Mouse (Mus musculus): ENCODE data around the gene Sapcd1. TPM values are rescaled to one million over a fixed set of nuclear protein-coding genes. Genes with fewer than 3 reads are reported as not detected.
"Not testable (repeated sequence)": the region's sequence is repeated elsewhere in the genome, so short reads cannot be mapped to it uniquely, and the experiment has no call there.

Gene Sapcd1
- polyA plus RNA-seq, 1 experiment from 2014 or later: 5.2 TPM

GRCm38 (mm10) chr17:34995927-34996326 lies 31.9 kb downstream of the Sapcd1 start:
- peaks cover 66% of the 10 kb centered on the region for H3K36me3 ChIP-seq
- H3K27ac ChIP-seq; H3K27me3 ChIP-seq (ENCODE audit: insufficient read depth, poor library complexity, severe bottlenecking); H3K9me3 ChIP-seq; DNase-seq (ENCODE audit: low spot score); H3K4me3 ChIP-seq: not testable (repeated sequence)
- WGBS: 93% methylated on average over 4 of the region's 4 CpGs
- peaks cover 39% of the 10 kb centered on the region for H3K4me1 ChIP-seq (replicated peaks)

DNA sequence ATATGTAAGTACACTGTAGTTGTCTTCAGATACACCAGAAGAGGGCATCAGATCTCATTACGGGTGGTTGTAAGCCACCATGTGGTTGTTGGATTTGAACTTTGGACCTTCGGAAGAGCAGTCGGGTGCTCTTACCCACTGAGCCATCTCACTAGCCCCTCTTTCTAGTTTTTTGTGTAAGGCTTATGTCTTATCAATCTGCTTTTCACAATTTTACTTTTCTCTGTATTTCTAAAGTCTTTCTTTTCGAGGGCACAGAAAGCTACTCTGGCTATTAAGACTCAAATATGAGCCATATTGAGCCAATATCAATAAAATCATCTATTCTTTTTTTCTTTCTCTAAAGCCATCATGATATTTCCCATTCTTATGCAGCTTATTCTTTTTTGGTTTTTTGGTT lies 32.6 kb downstream of the Sapcd1 start:
- not testable (repeated sequence) for H3K27me3 ChIP-seq (ENCODE audit: insufficient read depth, poor library complexity, severe bottlenecking); H3K27ac ChIP-seq; H3K9me3 ChIP-seq; DNase-seq (ENCODE audit: low spot score); H3K4me3 ChIP-seq
- H3K4me1 ChIP-seq (replicated peaks): peaks cover 36% of the 10 kb centered on the region
- peaks cover 74% of the 10 kb centered on the region for H3K36me3 ChIP-seq
- 93% methylated on average over 4 of the region's 4 CpGs for WGBS

DNA sequence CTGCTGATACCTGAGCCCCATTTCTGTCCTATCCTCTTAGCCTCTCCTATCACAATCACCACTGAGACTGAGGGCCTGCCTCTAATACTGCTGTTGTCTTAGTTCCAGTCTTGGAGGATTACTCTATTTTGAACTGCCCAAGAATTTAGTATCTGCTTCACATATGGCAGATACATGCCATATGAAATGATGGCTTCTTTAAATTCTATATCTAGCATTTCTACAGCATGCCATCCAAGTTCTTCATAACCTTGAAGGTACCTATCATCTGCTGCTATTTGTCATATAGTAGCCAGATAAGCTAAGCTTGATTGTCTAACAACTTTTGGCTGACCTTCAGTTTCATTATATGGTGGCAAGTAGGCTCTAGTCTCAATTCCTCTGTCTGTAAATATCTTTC lies 33.1 kb downstream of the Sapcd1 start:
- Histone ChIP-seq H3K9me3 (no peaks in the 10 kb centered on the region), H3K4me1 (replicated peaks) (peaks cover 31% of the 10 kb centered on the region), H3K36me3 (peaks cover 77% of the 10 kb centered on the region), H3K4me3 (no peak overlapping the region), H3K27me3 (ENCODE audit: insufficient read depth, poor library complexity, severe bottlenecking) (no peaks in the 10 kb centered on the region), H3K27ac (no peak overlapping the region)
- no peak for DNase-seq (ENCODE audit: low spot score)

GRCm38 (mm10) chr17:34984218-34984617 lies 43.6 kb downstream of the Sapcd1 start:
- 80% methylated on average over 2 of the region's 2 CpGs for WGBS
- H3K4me3 ChIP-seq: no peak overlapping the region
- H3K4me1 ChIP-seq (replicated peaks): peaks cover 13% of the 10 kb centered on the region
- no peak for DNase-seq (ENCODE audit: low spot score)
- H3K27me3 ChIP-seq (ENCODE audit: insufficient read depth, poor library complexity, severe bottlenecking): no peaks in the 10 kb centered on the region
- H3K27ac ChIP-seq: no peak overlapping the region
- no peaks in the 10 kb centered on the region for H3K9me3 ChIP-seq
- peaks cover 51% of the 10 kb centered on the region for H3K36me3 ChIP-seq

DNA sequence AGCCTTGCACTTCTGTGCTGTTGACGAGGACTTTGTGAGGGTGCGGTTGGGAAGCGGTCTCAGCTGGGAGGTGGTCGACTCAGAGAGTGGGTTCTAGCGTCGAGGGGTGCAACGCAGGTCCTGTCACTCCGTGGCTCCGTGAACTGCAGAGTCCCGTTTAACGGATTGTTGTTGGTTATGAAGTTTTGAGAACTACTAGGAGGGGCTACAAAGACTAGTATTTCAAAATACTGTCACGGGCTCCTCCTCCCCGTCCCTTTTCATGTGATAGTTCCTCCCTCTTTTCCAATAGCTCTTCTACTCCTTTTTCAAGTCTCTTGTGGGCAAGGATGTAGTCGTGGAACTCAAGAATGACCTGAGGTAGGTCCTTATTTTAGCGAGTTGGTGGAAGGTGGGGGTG lies 45.5 kb downstream of the Sapcd1 start:
- H3K4me1 ChIP-seq (replicated peaks): peaks cover 13% of the 10 kb centered on the region
- H3K27ac ChIP-seq: peak overlapping the region; percentile 100
- under 1% methylated on average over 15 of the region's 15 CpGs for WGBS
- peaks cover 40% of the 10 kb centered on the region for H3K36me3 ChIP-seq
- no peaks in the 10 kb centered on the region for H3K27me3 ChIP-seq (ENCODE audit: insufficient read depth, poor library complexity, severe bottlenecking)
- H3K9me3 ChIP-seq: no peaks in the 10 kb centered on the region
- no peak for DNase-seq (ENCODE audit: low spot score)
- peak overlapping the region; percentile 95 for H3K4me3 ChIP-seq

GRCm38 (mm10) chr17:34981690-34982180 lies 46.1 kb downstream of the Sapcd1 start, which contains the start of gene Lsm2:
Lsm2 (plus strand) TSS chr17:34981862.
- WGBS: under 1% methylated on average over 58 of the region's 58 CpGs
- peak within 1 kb of the TSS; percentile 95 for H3K4me3 ChIP-seq
- peak; percentile 92 for DNase-seq (ENCODE audit: low spot score)
- H3K4me1 ChIP-seq (replicated peaks): peaks cover 13% of the 10 kb centered on the region
- no peaks in the 10 kb centered on the region for H3K27me3 ChIP-seq (ENCODE audit: insufficient read depth, poor library complexity, severe bottlenecking)
- peaks cover 40% of the 10 kb centered on the region for H3K36me3 ChIP-seq
- H3K27ac ChIP-seq: peak within 1 kb of the TSS; percentile 100
- no peaks in the 10 kb centered on the region for H3K9me3 ChIP-seq

GRCm38 (mm10) chr17:34980655-34981054 lies 47.2 kb downstream of the Sapcd1 start:
- peak overlapping the region; percentile 95 for H3K4me3 ChIP-seq
- 23% methylated on average over 2 of the region's 2 CpGs for WGBS
- H3K9me3 ChIP-seq: no peaks in the 10 kb centered on the region
- DNase-seq (ENCODE audit: low spot score): peak; percentile 25
- peaks cover 13% of the 10 kb centered on the region for H3K4me1 ChIP-seq (replicated peaks)
- H3K27ac ChIP-seq: peak overlapping the region; percentile 100
- H3K36me3 ChIP-seq: peaks cover 30% of the 10 kb centered on the region
- H3K27me3 ChIP-seq (ENCODE audit: insufficient read depth, poor library complexity, severe bottlenecking): no peaks in the 10 kb centered on the region

DNA sequence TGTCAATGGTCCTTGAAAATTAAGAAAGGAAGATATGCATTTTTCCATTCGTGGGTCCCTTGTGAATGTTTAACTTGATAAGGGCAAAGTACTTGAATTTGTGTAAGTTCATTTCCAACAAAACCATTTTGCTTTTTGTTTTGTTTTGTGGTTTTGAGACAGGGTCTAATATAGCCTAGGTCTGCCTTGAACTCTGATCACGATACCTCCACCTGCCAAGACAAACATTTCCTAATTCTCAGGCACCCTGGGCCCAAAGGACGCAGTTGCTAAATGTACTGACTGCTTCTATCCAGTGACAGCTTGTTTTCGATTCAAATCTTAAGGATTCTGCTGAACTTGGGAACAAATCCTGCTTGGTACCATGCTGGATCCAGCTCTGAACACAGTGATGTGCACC lies 48.2 kb downstream of the Sapcd1 start:
- WGBS: 90% methylated on average over 4 of the region's 4 CpGs
- Histone ChIP-seq H3K4me3 (no peak overlapping the region), H3K36me3 (peaks cover 20% of the 10 kb centered on the region), H3K4me1 (replicated peaks) (peaks cover 13% of the 10 kb centered on the region), H3K27ac (no peak overlapping the region), H3K9me3 (no peaks in the 10 kb centered on the region), H3K27me3 (ENCODE audit: insufficient read depth, poor library complexity, severe bottlenecking) (no peaks in the 10 kb centered on the region)
- no peak for DNase-seq (ENCODE audit: low spot score)

- Histone ChIP-seq H3K4me3 (no peak overlapping the region), H3K4me1 (replicated peaks) (peaks cover 13% of the 10 kb centered on the region), H3K27me3 (ENCODE audit: insufficient read depth, poor library complexity, severe bottlenecking) (peaks cover 8% of the 10 kb centered on the region), H3K27ac (no peak overlapping the region), H3K9me3 (no peaks in the 10 kb centered on the region), H3K36me3 (peaks cover 14% of the 10 kb centered on the region)
- 87% methylated on average over 27 of the region's 27 CpGs for WGBS
- DNase-seq (ENCODE audit: low spot score): no peak
Measured at GRCm38 (mm10) chr17:34978239-34978638, 49.6 kb downstream of the Sapcd1 start.

DNA sequence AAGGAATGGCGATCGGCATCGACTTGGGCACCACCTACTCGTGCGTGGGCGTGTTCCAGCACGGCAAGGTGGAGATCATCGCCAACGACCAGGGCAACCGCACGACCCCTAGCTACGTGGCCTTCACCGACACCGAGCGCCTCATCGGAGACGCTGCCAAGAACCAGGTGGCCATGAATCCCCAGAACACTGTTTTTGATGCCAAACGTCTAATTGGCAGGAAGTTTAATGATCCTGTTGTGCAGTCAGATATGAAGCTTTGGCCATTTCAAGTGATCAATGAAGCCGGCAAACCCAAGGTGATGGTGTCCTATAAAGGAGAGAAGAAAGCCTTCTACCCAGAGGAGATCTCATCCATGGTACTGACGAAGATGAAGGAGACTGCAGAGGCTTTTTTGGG lies 50.8 kb downstream of the Sapcd1 start:
- no peak overlapping the region for H3K27ac ChIP-seq
- H3K9me3 ChIP-seq: no peaks in the 10 kb centered on the region
- no peak for DNase-seq (ENCODE audit: low spot score)
- no peak overlapping the region for H3K4me3 ChIP-seq
- H3K4me1 ChIP-seq (replicated peaks): peaks cover 14% of the 10 kb centered on the region
- peaks cover 14% of the 10 kb centered on the region for H3K36me3 ChIP-seq
- 93% methylated on average over 20 of the region's 20 CpGs for WGBS
- H3K27me3 ChIP-seq (ENCODE audit: insufficient read depth, poor library complexity, severe bottlenecking): peaks cover 15% of the 10 kb centered on the region

Other genes starting within 250 kb of the Sapcd1 start
- gene Cyp21a1, start 223.5 kb downstream of the Sapcd1 start, polyA plus RNA-seq (2016; fragmentation: Nextera tagmentation; extraction: Ambion mirVana): not detected in 2 replicates
- 29.0 and 34.4 TPM in 2 replicates for gene Stk19, start 191.1 kb downstream of the Sapcd1 start, polyA plus RNA-seq (2016; fragmentation: Nextera tagmentation; extraction: Ambion mirVana)
- 83.2 and 83.7 TPM in 2 replicates for gene Dxo, start 191.0 kb downstream of the Sapcd1 start, polyA plus RNA-seq (2016; fragmentation: Nextera tagmentation; extraction: Ambion mirVana)
- gene Skiv2l, start 177.8 kb downstream of the Sapcd1 start, polyA plus RNA-seq (2016; fragmentation: Nextera tagmentation; extraction: Ambion mirVana): 58.2 and 65.1 TPM in 2 replicates
- gene Nelfe, start 177.6 kb downstream of the Sapcd1 start, polyA plus RNA-seq (2016; fragmentation: Nextera tagmentation; extraction: Ambion mirVana): 137 and 139 TPM in 2 replicates
- gene Cfb, start 165.5 kb downstream of the Sapcd1 start, polyA plus RNA-seq (2016; fragmentation: Nextera tagmentation; extraction: Ambion mirVana): 1.9 TPM in 2 replicates
- 5.2 and 5.6 TPM in 2 replicates for gene Zbtb12, start 148.5 kb downstream of the Sapcd1 start, polyA plus RNA-seq (2016; fragmentation: Nextera tagmentation; extraction: Ambion mirVana)
- gene Gm20547, start 146.0 kb downstream of the Sapcd1 start, polyA plus RNA-seq (2016; fragmentation: Nextera tagmentation; extraction: Ambion mirVana): 0.14 TPM in 1 of 2 replicates, not detected in the other
- gene C2, start 129.8 kb downstream of the Sapcd1 start, polyA plus RNA-seq (2016; fragmentation: Nextera tagmentation; extraction: Ambion mirVana): 0.58 and 1.0 TPM in 2 replicates
- 98.2 and 100 TPM in 2 replicates for gene Ehmt2, start 129.5 kb downstream of the Sapcd1 start, polyA plus RNA-seq (2016; fragmentation: Nextera tagmentation; extraction: Ambion mirVana)
- 0.41 TPM in 1 of 2 replicates, not detected in the other for gene Slc44a4, start 113.5 kb downstream of the Sapcd1 start, polyA plus RNA-seq (2016; fragmentation: Nextera tagmentation; extraction: Ambion mirVana)
- gene Neu1, start 96.8 kb downstream of the Sapcd1 start, polyA plus RNA-seq (2016; fragmentation: Nextera tagmentation; extraction: Ambion mirVana): 16.2 and 20.7 TPM in 2 replicates
- 0.09 and 0.20 TPM in 2 replicates for gene Hspa1b, start 68.8 kb downstream of the Sapcd1 start, polyA plus RNA-seq (2016; fragmentation: Nextera tagmentation; extraction: Ambion mirVana)
- 0.42 TPM in 1 of 2 replicates, not detected in the other for gene Gm20481, start 58.1 kb downstream of the Sapcd1 start, polyA plus RNA-seq (2016; fragmentation: Nextera tagmentation; extraction: Ambion mirVana)
- gene Hspa1a, start 55.9 kb downstream of the Sapcd1 start, polyA plus RNA-seq (2016; fragmentation: Nextera tagmentation; extraction: Ambion mirVana): 0.90 and 1.7 TPM in 2 replicates
- 0.76 and 0.78 TPM in 2 replicates for gene Hspa1l, start 55.3 kb downstream of the Sapcd1 start, polyA plus RNA-seq (2016; fragmentation: Nextera tagmentation; extraction: Ambion mirVana)
- 278 and 314 TPM in 2 replicates for gene Lsm2, start 46.2 kb downstream of the Sapcd1 start, polyA plus RNA-seq (2016; fragmentation: Nextera tagmentation; extraction: Ambion mirVana)
- gene Vars, start 27.0 kb downstream of the Sapcd1 start, polyA plus RNA-seq (2016; fragmentation: Nextera tagmentation; extraction: Ambion mirVana): 176 and 199 TPM in 2 replicates
- 0.10 and 0.24 TPM in 2 replicates for gene Vwa7, start 11.4 kb downstream of the Sapcd1 start, polyA plus RNA-seq (2016; fragmentation: Nextera tagmentation; extraction: Ambion mirVana)
- gene Msh5, start 18.7 kb upstream of the Sapcd1 start, polyA plus RNA-seq (2016; fragmentation: Nextera tagmentation; extraction: Ambion mirVana): 3.9 and 6.4 TPM in 2 replicates
- 232 and 239 TPM in 2 replicates for gene Clic1, start 21.9 kb upstream of the Sapcd1 start, polyA plus RNA-seq (2016; fragmentation: Nextera tagmentation; extraction: Ambion mirVana)
- 536 and 664 TPM in 2 replicates for gene Ddah2, start 31.0 kb upstream of the Sapcd1 start, polyA plus RNA-seq (2016; fragmentation: Nextera tagmentation; extraction: Ambion mirVana)
- 0.20 and 0.27 TPM in 2 replicates for gene Ly6g6c, start 37.4 kb upstream of the Sapcd1 start, polyA plus RNA-seq (2016; fragmentation: Nextera tagmentation; extraction: Ambion mirVana)
- 0.76 and 1.1 TPM in 2 replicates for gene Mpig6b, start 38.2 kb upstream of the Sapcd1 start, polyA plus RNA-seq (2016; fragmentation: Nextera tagmentation; extraction: Ambion mirVana)
- gene Ly6g6e, start 48.9 kb upstream of the Sapcd1 start, polyA plus RNA-seq (2016; fragmentation: Nextera tagmentation; extraction: Ambion mirVana): 0.76 and 0.97 TPM in 2 replicates
- gene Ly6g6d, start 50.0 kb upstream of the Sapcd1 start, polyA plus RNA-seq (2016; fragmentation: Nextera tagmentation; extraction: Ambion mirVana): 2.1 and 2.4 TPM in 2 replicates
- 0.67 and 0.80 TPM in 2 replicates for gene Ly6g6f, start 57.6 kb upstream of the Sapcd1 start, polyA plus RNA-seq (2016; fragmentation: Nextera tagmentation; extraction: Ambion mirVana)
- 58.2 and 67.1 TPM in 2 replicates for gene Abhd16a, start 61.2 kb upstream of the Sapcd1 start, polyA plus RNA-seq (2016; fragmentation: Nextera tagmentation; extraction: Ambion mirVana)
- not detected in 2 replicates for gene Ly6g5c, start 80.3 kb upstream of the Sapcd1 start, polyA plus RNA-seq (2016; fragmentation: Nextera tagmentation; extraction: Ambion mirVana)
- 0.90 and 1.7 TPM in 2 replicates for gene Ly6g5b, start 87.4 kb upstream of the Sapcd1 start, polyA plus RNA-seq (2016; fragmentation: Nextera tagmentation; extraction: Ambion mirVana)
- gene Gpank1, start 93.4 kb upstream of the Sapcd1 start, polyA plus RNA-seq (2016; fragmentation: Nextera tagmentation; extraction: Ambion mirVana): 33.1 and 33.5 TPM in 2 replicates
- 303 and 328 TPM in 2 replicates for gene Csnk2b, start 94.0 kb upstream of the Sapcd1 start, polyA plus RNA-seq (2016; fragmentation: Nextera tagmentation; extraction: Ambion mirVana)
- 10.0 and 10.2 TPM in 2 replicates for gene D17H6S53E, start 98.4 kb upstream of the Sapcd1 start, polyA plus RNA-seq (2016; fragmentation: Nextera tagmentation; extraction: Ambion mirVana)
- gene Apom, start 104.0 kb upstream of the Sapcd1 start, polyA plus RNA-seq (2016; fragmentation: Nextera tagmentation; extraction: Ambion mirVana): 0.16 and 0.49 TPM in 2 replicates
- gene Bag6, start 107.2 kb upstream of the Sapcd1 start, polyA plus RNA-seq (2016; fragmentation: Nextera tagmentation; extraction: Ambion mirVana): 70.3 and 77.6 TPM in 2 replicates
- 193 and 221 TPM in 2 replicates for gene Prrc2a, start 136.9 kb upstream of the Sapcd1 start, polyA plus RNA-seq (2016; fragmentation: Nextera tagmentation; extraction: Ambion mirVana)
- 4.2 and 6.5 TPM in 2 replicates for gene Aif1, start 148.1 kb upstream of the Sapcd1 start, polyA plus RNA-seq (2016; fragmentation: Nextera tagmentation; extraction: Ambion mirVana)
- gene Lst1, start 160.4 kb upstream of the Sapcd1 start, polyA plus RNA-seq (2016; fragmentation: Nextera tagmentation; extraction: Ambion mirVana): 4.8 and 11.9 TPM in 2 replicates
- gene Ltb, start 166.4 kb upstream of the Sapcd1 start, polyA plus RNA-seq (2016; fragmentation: Nextera tagmentation; extraction: Ambion mirVana): 0.17 and 0.19 TPM in 2 replicates
- not detected in 2 replicates for gene Tnf, start 174.0 kb upstream of the Sapcd1 start, polyA plus RNA-seq (2016; fragmentation: Nextera tagmentation; extraction: Ambion mirVana)
- not detected in 2 replicates for gene Lta, start 177.3 kb upstream of the Sapcd1 start, polyA plus RNA-seq (2016; fragmentation: Nextera tagmentation; extraction: Ambion mirVana)
- gene Gm16181, start 192.8 kb upstream of the Sapcd1 start, polyA plus RNA-seq (2016; fragmentation: Nextera tagmentation; extraction: Ambion mirVana): 0.42 and 0.46 TPM in 2 replicates
- 7.6 and 12.9 TPM in 2 replicates for gene Atp6v1g2, start 205.6 kb upstream of the Sapcd1 start, polyA plus RNA-seq (2016; fragmentation: Nextera tagmentation; extraction: Ambion mirVana)
- gene Nfkbil1, start 207.8 kb upstream of the Sapcd1 start, polyA plus RNA-seq (2016; fragmentation: Nextera tagmentation; extraction: Ambion mirVana): 10.2 and 11.6 TPM in 2 replicates
- gene Ddx39b, start 213.7 kb upstream of the Sapcd1 start, polyA plus RNA-seq (2016; fragmentation: Nextera tagmentation; extraction: Ambion mirVana): 661 and 692 TPM in 2 replicates
- gene H2-D1, start 234.7 kb upstream of the Sapcd1 start, polyA plus RNA-seq (2016; fragmentation: Nextera tagmentation; extraction: Ambion mirVana): 54.3 and 60.1 TPM in 2 replicates

Measured in hindbrain, embryonic 10.5 days (tissue).